Mouse (Mus musculus): ENCODE results near the gene 1700025C18Rik. TPM values are rescaled to one million over a fixed set of nuclear protein-coding genes. Genes with fewer than 3 reads are reported as not detected.

Gene 1700025C18Rik
- polyA plus RNA-seq, 1 experiment, result 28.7 TPM

DNA sequence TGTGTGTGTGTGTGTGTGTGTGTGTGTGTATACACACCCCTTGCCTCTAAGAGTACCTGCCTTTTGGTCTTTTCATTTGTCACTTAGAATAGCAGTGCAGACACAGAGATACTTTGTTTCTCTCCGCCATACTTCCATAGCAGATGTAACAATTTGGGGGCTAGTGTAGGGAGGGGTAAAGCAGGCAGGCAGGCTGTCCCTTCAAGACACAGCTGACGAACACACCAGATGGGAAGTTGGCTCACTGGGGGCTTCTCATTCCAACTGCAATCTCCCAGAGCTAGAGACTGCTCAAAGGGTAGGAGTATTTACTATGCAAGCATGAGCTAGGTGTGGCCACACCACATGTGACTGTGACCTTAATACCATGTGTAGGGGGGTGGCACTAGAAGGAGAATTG is 21.7 kb downstream of the 1700025C18Rik start:
- Histone ChIP-seq H3K36me3 (ENCODE audit: control insufficient read depth, insufficient read depth, low read length) (no peaks in the 10 kb centered on the region), H3K4me3 (ENCODE audit: control insufficient read depth, low read depth, low read length) (no peak overlapping the region), H3K27ac (ENCODE audit: control insufficient read depth, insufficient read depth, low read depth, low read length) (no peak overlapping the region), H3K27me3 (ENCODE audit: control insufficient read depth, insufficient read depth, low read length) (no peaks in the 10 kb centered on the region), H3K4me1 (ENCODE audit: control insufficient read depth, insufficient read depth, low read length) (peaks cover 2% of the 10 kb centered on the region; the same call in 1 of the 2 replicates)
- TF ChIP-seq CTCF (IDR thresholded peaks at IDR 0.05; ENCODE audit: control insufficient read depth, insufficient read depth, insufficient replicate concordance, low read depth, low read length) (no peak), POLR2A (IDR thresholded peaks at IDR 0.05; ENCODE audit: control insufficient read depth, low read depth, low read length) (no peak)

DNA sequence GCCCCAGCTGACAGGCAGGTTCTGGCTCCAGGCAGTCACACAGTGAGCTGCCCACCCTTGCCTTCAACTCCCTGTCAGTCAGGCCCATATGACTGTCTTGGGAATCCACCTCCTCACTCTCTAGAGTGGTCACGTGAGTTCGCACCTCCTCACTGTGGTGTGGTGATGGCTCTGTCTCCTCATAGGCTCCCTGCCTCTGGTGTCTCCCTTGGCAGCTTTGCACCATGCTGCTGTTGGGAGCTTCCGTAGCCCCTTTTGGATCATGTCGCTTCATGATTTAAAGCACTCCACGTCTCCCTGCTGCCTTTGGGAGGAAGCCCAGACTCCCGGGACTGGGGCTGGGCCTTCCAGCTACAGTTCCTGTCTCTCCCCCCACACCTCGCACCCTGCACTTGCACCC is 26.1 kb downstream of the 1700025C18Rik start:
- Histone ChIP-seq H3K36me3 (ENCODE audit: control insufficient read depth, insufficient read depth, low read length) (no peaks in the 10 kb centered on the region), H3K4me3 (ENCODE audit: control insufficient read depth, low read depth, low read length) (no peak overlapping the region), H3K27me3 (ENCODE audit: control insufficient read depth, insufficient read depth, low read length) (no peaks in the 10 kb centered on the region), H3K4me1 (ENCODE audit: control insufficient read depth, insufficient read depth, low read length) (no peaks in the 10 kb centered on the region), H3K27ac (ENCODE audit: control insufficient read depth, insufficient read depth, low read depth, low read length) (no peak overlapping the region)
- TF ChIP-seq CTCF (IDR thresholded peaks at IDR 0.05; ENCODE audit: control insufficient read depth, insufficient read depth, insufficient replicate concordance, low read depth, low read length) (no peak), POLR2A (IDR thresholded peaks at IDR 0.05; ENCODE audit: control insufficient read depth, low read depth, low read length) (no peak)

DNA sequence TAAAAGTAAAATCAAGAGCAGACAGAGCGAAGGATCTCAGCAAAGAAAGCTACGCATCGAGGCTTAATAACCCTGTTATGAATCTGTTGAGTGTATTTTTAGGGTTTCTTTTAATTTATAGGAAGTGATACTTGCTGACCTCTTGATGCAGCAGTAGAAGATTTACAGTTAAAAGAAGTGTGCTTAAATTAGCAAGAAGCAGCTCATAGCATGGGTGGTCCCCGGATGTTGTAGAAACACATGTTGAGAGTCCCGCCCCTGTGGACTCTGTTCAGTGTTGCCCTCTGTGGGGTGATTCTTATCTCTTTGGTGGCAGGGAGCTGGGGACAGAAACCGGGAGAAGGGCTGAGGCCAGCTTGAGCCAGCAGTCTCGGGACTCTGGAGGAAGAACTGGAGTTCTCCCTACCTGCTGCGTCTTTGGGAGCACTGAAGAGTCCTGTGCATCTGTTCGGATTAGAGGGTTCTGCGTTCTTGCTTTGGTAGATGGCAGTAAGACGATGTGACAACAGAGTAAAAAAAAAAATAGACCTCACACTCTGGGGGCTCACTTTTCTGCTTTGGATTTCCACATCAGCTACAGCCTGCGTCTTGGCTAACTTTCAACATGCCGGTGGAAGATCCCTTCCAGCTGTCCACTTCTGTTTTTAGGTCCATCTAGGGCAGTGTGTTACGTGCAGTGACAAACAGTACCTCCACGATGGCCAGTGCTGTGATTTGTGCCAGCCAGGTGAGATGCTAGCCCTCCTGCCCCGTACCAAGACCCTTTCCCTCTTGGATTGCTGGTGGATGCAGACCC is 28.7 kb downstream of the 1700025C18Rik start:
- H3K27me3 ChIP-seq (ENCODE audit: control insufficient read depth, insufficient read depth, low read length), result no peaks in the 10 kb centered on the region
- H3K4me1 ChIP-seq (ENCODE audit: control insufficient read depth, insufficient read depth, low read length), result no peaks in the 10 kb centered on the region
- H3K27ac ChIP-seq (ENCODE audit: control insufficient read depth, insufficient read depth, low read depth, low read length), result no peak overlapping the region
- no peaks in the 10 kb centered on the region for H3K36me3 ChIP-seq (ENCODE audit: control insufficient read depth, insufficient read depth, low read length)
- TF ChIP-seq POLR2A (IDR thresholded peaks at IDR 0.05; ENCODE audit: control insufficient read depth, low read depth, low read length), result no peak
- H3K4me3 ChIP-seq (ENCODE audit: control insufficient read depth, low read depth, low read length), result no peak overlapping the region

DNA sequence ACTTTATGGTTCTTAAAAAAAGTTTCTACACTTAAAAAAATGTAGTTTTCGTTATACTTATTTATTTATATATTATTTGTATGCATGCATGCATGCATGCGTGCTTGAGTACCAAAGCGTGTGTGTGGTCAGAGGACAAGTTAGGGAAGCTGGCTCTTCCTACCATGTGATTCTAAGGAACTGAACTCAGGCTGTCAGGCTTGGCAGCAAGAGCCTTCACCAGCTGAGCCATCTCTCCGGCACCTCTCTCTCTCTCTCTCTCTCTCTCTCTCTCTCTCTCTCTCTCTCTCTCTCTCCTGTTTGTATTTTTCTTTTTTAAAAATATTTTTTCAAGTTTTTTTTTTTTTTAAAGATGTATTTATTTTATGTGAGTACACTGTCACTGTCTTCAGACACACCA is 30.6 kb downstream of the 1700025C18Rik start:
- H3K36me3 ChIP-seq (ENCODE audit: control insufficient read depth, insufficient read depth, low read length), result no peaks in the 10 kb centered on the region
- H3K4me3 ChIP-seq (ENCODE audit: control insufficient read depth, low read depth, low read length), result no peak overlapping the region
- no peak overlapping the region for H3K27ac ChIP-seq (ENCODE audit: control insufficient read depth, insufficient read depth, low read depth, low read length)
- H3K27me3 ChIP-seq (ENCODE audit: control insufficient read depth, insufficient read depth, low read length), result no peaks in the 10 kb centered on the region
- no peaks in the 10 kb centered on the region for H3K4me1 ChIP-seq (ENCODE audit: control insufficient read depth, insufficient read depth, low read length)
- TF ChIP-seq CTCF (IDR thresholded peaks at IDR 0.05; ENCODE audit: control insufficient read depth, insufficient read depth, insufficient replicate concordance, low read depth, low read length), result no peak
- no peak for TF ChIP-seq POLR2A (IDR thresholded peaks at IDR 0.05; ENCODE audit: control insufficient read depth, low read depth, low read length)

DNA sequence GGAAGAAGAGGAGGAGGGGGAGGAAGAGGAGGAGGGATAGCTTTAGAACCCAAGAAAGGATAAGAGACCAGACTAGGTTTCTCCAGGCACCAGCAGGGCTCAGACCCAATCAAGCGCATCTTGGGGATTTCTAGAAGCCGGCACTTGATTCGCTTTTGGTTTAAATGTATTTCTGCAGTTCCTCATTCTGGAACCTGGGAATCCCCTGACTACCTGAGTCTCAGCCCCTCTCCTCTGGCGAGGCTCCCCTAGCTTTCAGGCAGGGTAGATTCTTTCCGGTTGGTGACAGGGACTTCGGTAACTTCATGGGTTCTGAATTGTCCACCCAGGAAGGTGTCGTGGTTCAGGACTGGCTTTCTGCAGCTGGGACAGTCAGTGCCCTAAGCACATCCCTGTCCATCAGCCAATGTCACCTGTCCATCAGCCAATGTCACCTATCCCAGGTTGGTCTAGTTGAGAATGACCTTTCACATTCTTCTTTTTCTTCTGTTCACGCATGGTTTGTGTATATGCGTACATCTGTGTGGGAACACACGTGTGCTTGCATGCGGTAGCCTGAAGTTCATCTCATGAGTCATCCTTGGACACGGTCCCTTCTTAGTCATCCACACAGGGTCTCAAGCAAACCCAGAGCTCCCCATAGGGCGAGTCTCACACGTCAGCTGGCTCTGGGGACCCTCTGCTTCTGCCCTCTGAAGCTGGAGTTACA is 34.0 kb downstream of the 1700025C18Rik start:
- no peaks in the 10 kb centered on the region for H3K36me3 ChIP-seq (ENCODE audit: control insufficient read depth, insufficient read depth, low read length)
- TF ChIP-seq CTCF (IDR thresholded peaks at IDR 0.05; ENCODE audit: control insufficient read depth, insufficient read depth, insufficient replicate concordance, low read depth, low read length) (no peak), POLR2A (IDR thresholded peaks at IDR 0.05; ENCODE audit: control insufficient read depth, low read depth, low read length) (no peak)
- H3K4me3 ChIP-seq (ENCODE audit: control insufficient read depth, low read depth, low read length), result no peak overlapping the region
- H3K4me1 ChIP-seq (ENCODE audit: control insufficient read depth, insufficient read depth, low read length), result peaks cover 2% of the 10 kb centered on the region
- H3K27me3 ChIP-seq (ENCODE audit: control insufficient read depth, insufficient read depth, low read length), result no peaks in the 10 kb centered on the region
- no peak overlapping the region for H3K27ac ChIP-seq (ENCODE audit: control insufficient read depth, insufficient read depth, low read depth, low read length)

DNA sequence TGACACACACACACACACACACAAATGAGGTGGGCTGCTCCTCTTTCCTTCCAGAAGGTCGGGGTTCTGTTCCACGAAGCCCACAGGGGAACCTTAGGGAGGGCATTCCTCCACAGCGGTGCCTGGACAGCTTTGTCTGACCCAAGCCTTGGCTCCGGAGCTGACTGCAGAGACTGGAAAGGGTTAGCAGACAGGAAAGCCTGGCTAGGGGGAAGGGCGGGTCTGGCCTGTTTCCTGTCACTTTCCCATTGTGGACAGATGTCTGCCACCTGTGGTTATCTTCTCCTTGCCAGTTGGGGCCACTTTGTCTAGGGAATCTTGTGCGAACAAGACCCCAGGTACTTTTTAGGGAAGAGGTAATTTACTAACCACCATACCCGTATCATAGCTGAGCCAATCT is 34.6 kb downstream of the 1700025C18Rik start:
- TF ChIP-seq POLR2A (IDR thresholded peaks at IDR 0.05; ENCODE audit: control insufficient read depth, low read depth, low read length), result no peak
- no peak for TF ChIP-seq CTCF (IDR thresholded peaks at IDR 0.05; ENCODE audit: control insufficient read depth, insufficient read depth, insufficient replicate concordance, low read depth, low read length)
- H3K27me3 ChIP-seq (ENCODE audit: control insufficient read depth, insufficient read depth, low read length), result no peaks in the 10 kb centered on the region
- no peak overlapping the region for H3K4me3 ChIP-seq (ENCODE audit: control insufficient read depth, low read depth, low read length)
- H3K27ac ChIP-seq (ENCODE audit: control insufficient read depth, insufficient read depth, low read depth, low read length), result no peak overlapping the region
- peaks cover 2% of the 10 kb centered on the region for H3K4me1 ChIP-seq (ENCODE audit: control insufficient read depth, insufficient read depth, low read length)
- no peaks in the 10 kb centered on the region for H3K36me3 ChIP-seq (ENCODE audit: control insufficient read depth, insufficient read depth, low read length)

DNA sequence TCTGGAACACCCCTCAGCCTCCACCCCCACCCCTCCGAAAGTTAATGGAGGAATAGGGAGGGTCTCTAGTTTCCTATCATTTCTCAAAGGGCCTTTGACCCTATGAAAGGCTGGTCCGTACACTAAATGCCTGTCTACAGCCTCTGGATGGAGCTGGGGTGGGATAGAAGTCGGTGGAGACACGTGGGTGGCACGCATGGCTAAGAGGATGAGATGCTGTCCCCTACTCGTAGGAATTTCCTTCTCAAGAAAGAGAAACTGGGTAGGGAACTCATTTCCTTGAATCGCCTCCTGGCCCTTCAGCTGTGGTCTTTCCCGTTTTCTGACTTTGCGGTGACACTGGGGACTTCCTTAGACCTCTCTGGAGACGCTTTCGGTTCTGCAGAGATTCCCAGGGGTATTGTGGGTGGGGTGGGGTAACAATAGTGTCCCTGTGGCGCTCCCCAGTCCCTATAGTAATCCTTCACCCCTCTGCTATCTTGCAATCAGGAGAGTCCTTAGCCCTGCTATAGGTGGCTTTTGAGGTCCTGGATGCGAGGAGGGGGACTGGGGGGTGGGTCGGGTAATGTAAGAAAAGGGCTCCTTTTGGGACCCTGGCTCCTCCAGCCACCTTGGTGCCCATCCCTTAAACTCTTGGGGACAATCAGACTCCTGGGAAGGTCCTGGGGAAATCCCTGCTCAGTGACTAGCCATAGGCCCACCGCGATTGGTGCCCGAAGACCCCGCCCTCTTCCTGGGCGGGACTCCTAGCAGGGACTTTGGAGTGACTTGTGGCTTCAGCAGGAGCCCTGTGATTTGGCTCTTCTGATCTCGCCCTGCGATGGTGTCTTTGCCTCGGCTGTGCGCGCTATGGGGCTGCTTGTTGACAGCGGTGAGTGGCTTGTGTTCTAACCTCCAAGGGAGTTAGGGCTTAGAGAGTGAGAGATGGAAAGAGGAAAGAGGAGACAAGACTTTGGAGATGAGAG is 35.4 kb downstream of the 1700025C18Rik start, which contains the start of gene Cd40:
Gene Cd40 (plus strand): TSS at position 740 of the 965 bp plus-strand sequence.
- H3K4me1 ChIP-seq (ENCODE audit: control insufficient read depth, insufficient read depth, low read length), result peaks cover 2% of the 10 kb centered on the region
- no peak within 1 kb of the TSS for H3K4me3 ChIP-seq (ENCODE audit: control insufficient read depth, low read depth, low read length)
- no peak for TF ChIP-seq POLR2A (IDR thresholded peaks at IDR 0.05; ENCODE audit: control insufficient read depth, low read depth, low read length)
- TF ChIP-seq CTCF (IDR thresholded peaks at IDR 0.05; ENCODE audit: control insufficient read depth, insufficient read depth, insufficient replicate concordance, low read depth, low read length), result no peak
- H3K27me3 ChIP-seq (ENCODE audit: control insufficient read depth, insufficient read depth, low read length), result no peaks in the 10 kb centered on the region
- H3K27ac ChIP-seq (ENCODE audit: control insufficient read depth, insufficient read depth, low read depth, low read length), result no peak within 1 kb of the TSS
- H3K36me3 ChIP-seq (ENCODE audit: control insufficient read depth, insufficient read depth, low read length), result no peaks in the 10 kb centered on the region

Data from testis, adult 2 months (tissue).